Mouse (Mus musculus) bone marrow macrophage, adult 2 months (primary cell): ENCODE measurements at regions not wholly inside any gene's neighbourhood (a gene's known extent, or its start where the extent isn't known, plus 50 kb on each side); places are given as distances from the start of the nearest gene placed in this dataset.

Experiments
- H3K27ac ChIP-seq: 2 replicates; pipeline ENCODE4 v1.5.1; 2012; ENCODE audit warnings: low read depth, low read length; ENCODE audit not compliant: insufficient read depth
- H3K4me1 ChIP-seq: 2 replicates; pipeline ENCODE4 v1.6.1; 2012; ENCODE audit warnings: low read length; ENCODE audit not compliant: control insufficient read depth, insufficient read depth
- H3K4me3 ChIP-seq: 2 replicates; pipeline ENCODE4 v1.5.1; 2012; ENCODE audit warnings: mild to moderate bottlenecking, low read length, moderate library complexity; ENCODE audit not compliant: insufficient read depth
- CTCF ChIP-seq: IDR thresholded peaks from 2 replicates; pipeline ENCODE4 v1.5.1; 2012; ENCODE audit warnings: low read depth, mild to moderate bottlenecking, low read length, moderate library complexity
- POLR2A ChIP-seq: IDR thresholded peaks from 2 replicates; pipeline ENCODE4 v1.6.1; 2012; ENCODE audit warnings: mild to moderate bottlenecking, low read depth, low read length, borderline replicate concordance

GRCm38 (mm10) chr9:78903211-78903610 lies 287.9 kb downstream of the Cd109 start:
- H3K4me1 ChIP-seq: no peaks in the 10 kb centered on the region
- no peak for TF ChIP-seq CTCF
- no peak overlapping the region for H3K4me3 ChIP-seq
- no peak overlapping the region for H3K27ac ChIP-seq

DNA sequence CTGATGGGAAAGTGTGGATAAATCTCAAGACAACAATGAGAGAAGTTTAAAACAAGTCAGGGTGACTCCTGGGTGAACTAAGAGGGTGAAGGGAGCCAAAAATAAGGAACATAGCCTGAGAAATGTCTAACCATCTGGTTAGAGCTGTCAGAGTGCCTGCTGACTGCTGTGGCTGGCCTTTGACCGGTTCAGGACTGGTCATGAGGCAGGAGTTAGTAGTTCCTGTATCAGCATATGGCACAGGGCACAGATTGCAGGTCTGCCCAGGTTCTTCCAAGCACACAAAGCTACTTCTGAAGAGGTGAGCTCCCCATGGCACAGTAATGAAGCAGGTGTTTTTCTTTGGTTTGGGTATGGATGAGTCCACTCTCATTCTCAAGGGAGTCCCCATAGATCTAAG lies 302.0 kb downstream of the Cd109 start:
- TF ChIP-seq POLR2A (no peak), CTCF (no peak)
- no peaks in the 10 kb centered on the region for H3K4me1 ChIP-seq
- H3K4me3 ChIP-seq: no peak overlapping the region
- H3K27ac ChIP-seq: no peak overlapping the region

DNA sequence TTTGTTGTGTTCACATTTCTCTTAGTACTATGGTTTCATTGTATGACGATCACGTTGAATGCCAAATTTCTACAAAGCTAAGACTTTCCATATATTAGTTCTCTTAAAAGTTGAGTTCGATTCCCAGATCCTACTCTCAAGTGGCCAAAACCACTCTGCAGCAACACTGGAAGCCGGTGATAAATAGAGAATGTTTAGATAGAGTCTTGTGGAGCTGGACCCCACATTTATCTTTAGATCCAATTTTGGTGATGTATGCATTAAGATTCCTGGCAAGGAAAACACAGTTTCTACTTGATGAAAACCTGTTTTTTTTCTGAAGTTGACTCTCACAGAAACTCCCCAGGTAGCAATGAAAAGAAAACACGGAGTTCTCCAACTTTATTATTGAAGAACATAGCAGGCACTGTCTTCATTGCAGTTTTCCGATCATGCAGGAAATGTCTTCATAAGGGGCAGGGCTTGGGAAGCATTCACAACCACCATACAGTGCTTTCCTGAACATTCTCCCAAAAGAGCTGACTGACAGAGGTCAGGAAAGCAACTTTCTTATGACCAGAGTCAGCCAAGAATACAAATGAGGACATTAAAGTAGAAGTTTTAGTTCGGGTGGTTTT lies 310.7 kb downstream of the Cd109 start:
- Histone ChIP-seq H3K4me3 (no peak overlapping the region), H3K27ac (no peak overlapping the region), H3K4me1 (no peaks in the 10 kb centered on the region)
- TF ChIP-seq POLR2A (no peak), CTCF (no peak)

DNA sequence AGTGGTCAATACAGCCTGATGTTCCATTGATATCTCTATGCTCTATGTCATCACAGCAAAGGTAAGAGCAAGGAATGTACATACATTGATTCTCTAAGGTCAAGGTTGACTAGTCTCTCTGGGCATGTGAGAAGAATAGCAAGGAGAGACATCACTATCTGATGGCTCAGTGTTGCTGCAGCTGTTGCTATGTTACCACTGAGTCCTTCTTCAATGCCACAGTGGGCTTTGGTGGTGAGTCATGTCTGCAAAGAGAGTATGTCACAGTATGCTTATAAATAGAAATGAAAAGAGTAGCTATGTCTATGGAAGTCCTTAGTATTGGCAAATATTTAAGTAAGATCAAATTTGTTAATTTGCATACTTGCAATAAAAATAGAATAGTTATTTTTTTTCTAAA lies 326.3 kb downstream of the Cd109 start:
- Histone ChIP-seq H3K4me1 (no peaks in the 10 kb centered on the region), H3K27ac (no peak overlapping the region), H3K4me3 (no peak overlapping the region)
- TF ChIP-seq POLR2A (no peak), CTCF (no peak)

GRCm38 (mm10) chr9:78964813-78965212 lies 349.5 kb downstream of the Cd109 start:
- H3K4me1 ChIP-seq: no peaks in the 10 kb centered on the region
- H3K4me3 ChIP-seq: no peak overlapping the region
- no peak overlapping the region for H3K27ac ChIP-seq
- TF ChIP-seq CTCF: no peak

DNA sequence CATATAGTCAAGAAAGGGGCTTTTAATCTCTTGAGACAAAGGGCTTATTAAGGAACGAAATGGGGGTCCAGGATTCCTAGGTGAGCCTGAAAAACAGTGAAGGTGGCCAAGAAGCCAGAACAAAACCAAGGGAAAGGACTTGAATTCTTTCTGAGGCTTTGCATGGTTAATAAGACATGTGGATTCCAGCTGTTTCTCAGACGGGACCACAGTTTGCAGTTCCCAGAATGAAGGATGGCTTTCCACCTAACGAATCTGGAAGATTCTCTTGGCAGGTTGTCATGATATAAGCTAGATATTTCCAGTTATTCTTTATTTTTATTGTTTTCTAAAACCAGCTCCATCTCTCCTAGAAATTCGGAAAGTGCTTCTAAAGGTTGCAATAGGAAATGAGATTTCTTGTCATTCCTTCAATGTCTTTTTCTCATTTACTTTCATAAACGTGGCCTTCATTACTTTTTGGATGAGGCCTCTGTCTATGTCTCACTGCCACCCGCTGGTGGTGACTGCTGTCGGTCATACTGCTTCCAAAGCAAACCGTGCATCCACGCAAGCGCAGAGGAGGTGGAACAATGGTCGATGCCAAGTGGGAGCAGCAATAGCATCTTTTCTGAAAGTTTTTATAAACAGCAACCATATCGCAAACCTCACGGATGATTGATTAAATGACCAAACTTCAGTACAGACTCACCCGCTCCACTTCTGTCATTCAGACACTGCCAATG lies 350.0 kb downstream of the Cd109 start:
- H3K4me3 ChIP-seq: no peak overlapping the region
- no peak overlapping the region for H3K27ac ChIP-seq
- H3K4me1 ChIP-seq: no peaks in the 10 kb centered on the region
- TF ChIP-seq POLR2A: no peak
- TF ChIP-seq CTCF: no peak

GRCm38 (mm10) chr9:78971731-78972130 lies 356.4 kb downstream of the Cd109 start:
- no peak for TF ChIP-seq POLR2A
- TF ChIP-seq CTCF: no peak
- Histone ChIP-seq H3K27ac (no peak overlapping the region), H3K4me3 (no peak overlapping the region), H3K4me1 (no peaks in the 10 kb centered on the region)

DNA sequence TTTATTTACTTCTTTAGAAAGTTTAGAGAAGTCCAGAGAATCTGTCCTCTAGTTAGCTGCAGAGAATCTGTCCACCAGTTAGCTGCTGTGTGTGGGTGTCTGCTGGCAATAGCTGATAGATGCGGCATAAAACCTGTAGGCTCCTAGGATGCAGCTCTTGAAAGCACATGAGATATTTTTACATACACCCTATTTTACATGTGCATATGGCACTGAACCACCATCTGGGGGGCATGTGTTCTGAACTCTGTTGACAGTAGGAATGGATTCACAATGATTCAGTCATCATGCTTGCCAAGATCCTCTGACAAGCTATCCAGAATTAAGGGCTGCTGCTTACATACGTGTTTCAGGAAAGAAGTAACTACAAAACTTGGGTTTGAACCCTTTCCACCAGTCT lies 368.4 kb downstream of the Cd109 start:
- Histone ChIP-seq H3K4me1 (no peaks in the 10 kb centered on the region), H3K27ac (no peak overlapping the region), H3K4me3 (no peak overlapping the region)
- TF ChIP-seq CTCF (no peak), POLR2A (no peak)

DNA sequence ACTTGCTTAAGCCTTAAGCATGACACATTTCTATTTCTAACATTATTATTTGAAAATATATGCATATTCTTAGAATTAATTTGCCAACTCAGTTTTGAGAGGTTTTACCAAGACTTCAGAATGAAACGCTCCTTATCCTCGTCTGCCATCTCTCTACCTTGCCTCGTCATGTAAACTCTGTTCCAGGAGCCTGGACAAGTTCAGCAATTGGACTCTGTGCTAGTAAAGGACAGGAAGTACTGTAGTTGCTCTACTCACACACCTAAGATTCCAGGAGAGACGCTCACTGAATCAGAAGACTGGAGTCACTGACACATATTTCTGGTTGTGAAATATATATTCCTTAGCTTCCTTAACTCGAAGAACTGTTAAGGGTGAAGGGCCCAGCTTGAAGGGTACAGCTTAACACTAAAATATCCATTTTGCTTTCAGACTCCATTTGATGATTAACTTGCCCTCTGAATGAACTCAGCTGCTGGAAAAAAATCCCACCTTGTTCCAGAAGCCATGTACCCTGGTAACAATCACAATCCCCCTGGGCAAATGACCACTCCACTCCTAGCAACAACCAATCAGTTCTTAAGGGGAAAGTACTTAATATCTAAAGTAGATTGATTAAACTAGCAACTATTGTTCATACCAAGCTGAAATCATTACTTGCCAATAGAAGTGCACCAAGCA lies 370.0 kb downstream of the Cd109 start:
- H3K4me3 ChIP-seq: no peak overlapping the region
- no peak for TF ChIP-seq CTCF
- no peak for TF ChIP-seq POLR2A
- no peak overlapping the region for H3K27ac ChIP-seq
- H3K4me1 ChIP-seq: no peaks in the 10 kb centered on the region

- TF ChIP-seq CTCF (no peak), POLR2A (no peak)
Measured at GRCm38 (mm10) chr9:78991310-78991709, 376.0 kb downstream of the Cd109 start.

GRCm38 (mm10) chr9:79001081-79001480 lies 385.7 kb downstream of the Cd109 start:
- no peaks in the 10 kb centered on the region for H3K4me1 ChIP-seq
- TF ChIP-seq CTCF (no peak), POLR2A (no peak)
- no peak overlapping the region for H3K4me3 ChIP-seq
- no peak overlapping the region for H3K27ac ChIP-seq

More at GRCm38 (mm10) chr9:78991310-78991709, 376.0 kb downstream of the Cd109 start:
- Histone ChIP-seq H3K4me3 (no peak overlapping the region), H3K27ac (no peak overlapping the region), H3K4me1 (no peaks in the 10 kb centered on the region)
